Mouse (Mus musculus) left cerebral cortex, postnatal 25 days (tissue): ENCODE measurements around the gene Rnf2. TPM values are rescaled to one million over a fixed set of nuclear protein-coding genes. Genes with fewer than 3 reads are reported as not detected.

Source experiments
- DNase-seq, 2 experiments: peaks; one replicate each; pipeline ENCODE4 v3.0.0; 2022; ENCODE audit warnings: low spot score in 2 of 2, mixed read lengths in 1 of 2
- intact Hi-C: fragments of 180-260 bp; cut with DNase I; formaldehyde crosslinking; loops from one replicate; pipeline ENCODE4 v1.15.1; 2025
- total RNA-seq, 2 experiments: library from RNA; stranded (reverse); gene quantifications; 2 replicates each; pipeline ENCODE4 v1.2.3; 2021

Gene Rnf2
- 10 to 100 TPM; 28.6 to 29.9 TPM for total RNA-seq

DNA sequence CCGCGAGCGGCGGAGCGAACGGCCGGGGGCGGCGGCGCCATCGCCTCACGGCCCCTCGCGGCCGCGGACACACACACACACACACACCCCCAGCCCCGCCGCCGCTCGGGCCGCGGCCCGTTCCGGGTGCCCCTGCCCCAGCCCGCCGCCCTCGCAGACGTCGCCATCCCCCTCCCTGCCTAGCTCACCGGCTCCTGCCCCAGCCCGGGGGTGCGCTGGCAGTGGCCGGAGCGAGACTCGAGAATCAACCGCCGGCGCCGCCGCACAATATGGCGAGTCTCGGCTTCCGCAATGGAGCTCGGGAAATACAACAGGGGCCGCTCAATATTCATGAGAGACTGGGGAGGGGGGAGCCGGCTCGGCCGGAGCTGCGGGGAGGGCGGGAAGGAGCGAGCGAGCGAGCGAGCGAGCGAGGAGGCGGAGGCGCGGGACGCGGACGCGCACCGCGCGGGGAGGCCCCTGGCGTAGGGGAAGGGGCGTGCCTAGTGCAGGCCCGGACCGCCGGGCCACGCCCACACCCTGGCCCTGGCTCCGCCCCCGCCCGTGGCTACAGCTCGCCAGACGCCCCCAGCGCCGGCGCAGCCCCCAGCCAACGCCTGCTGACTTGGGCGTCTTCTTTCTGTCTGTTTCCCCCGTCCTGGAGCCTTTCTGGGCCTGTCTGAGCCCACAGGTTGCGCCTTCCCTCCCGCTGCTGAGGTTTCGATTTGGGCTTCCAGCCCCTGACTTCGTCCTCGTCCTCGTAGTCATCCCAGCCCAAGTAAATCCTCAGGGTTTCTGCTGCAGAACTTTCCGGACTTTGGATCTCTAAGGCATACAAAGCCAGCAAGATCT lies at the start of gene Rnf2:
Rnf2 (minus strand) TSS at position 425 of the 831 bp plus-strand sequence.
- intact Hi-C loops = no loop called here
- peak; percentile 88 to 90 for DNase-seq

- intact Hi-C loops = no loop called here
- DNase-seq = no peak
Observed at GRCm38 (mm10) chr1:151549794-151550193, 49.0 kb upstream of the Rnf2 start.

GRCm38 (mm10) chr1:151548896-151549610 lies 48.3 kb upstream of the Rnf2 start:
- no peak for DNase-seq
- intact Hi-C loops = no loop called here

- DNase-seq = no peak
- intact Hi-C loops = no loop called here
Observed at GRCm38 (mm10) chr1:151545571-151545970, 44.8 kb upstream of the Rnf2 start.

- intact Hi-C loops = no loop called here
- no peak for DNase-seq
Observed at GRCm38 (mm10) chr1:151544581-151544980, 43.8 kb upstream of the Rnf2 start.

- intact Hi-C loops = no loop called here
- DNase-seq = no peak
Observed at GRCm38 (mm10) chr1:151543796-151544477, 43.2 kb upstream of the Rnf2 start.

DNA sequence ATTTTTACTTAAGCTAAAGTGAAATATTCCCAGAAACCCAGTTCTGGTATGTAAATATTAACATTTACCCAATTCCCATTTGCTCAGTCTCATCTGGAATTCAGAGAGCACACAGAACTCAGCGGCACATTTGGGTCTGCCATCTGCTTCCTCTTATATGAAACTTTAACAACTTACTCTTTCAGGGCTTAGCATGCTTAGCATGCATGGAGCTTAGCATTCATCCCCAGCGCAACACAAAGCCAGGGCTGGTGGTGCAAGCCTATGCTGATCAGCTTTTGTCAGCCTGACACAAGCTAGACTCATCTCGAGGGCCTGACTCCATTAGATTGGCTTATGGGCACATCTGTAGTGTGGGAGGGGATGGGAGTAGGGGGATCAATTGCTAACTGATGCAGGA lies 25.9 kb upstream of the Rnf2 start:
- peak in 1 of 2 experiments; percentile 70 for DNase-seq
- intact Hi-C loops = no loop called here

DNA sequence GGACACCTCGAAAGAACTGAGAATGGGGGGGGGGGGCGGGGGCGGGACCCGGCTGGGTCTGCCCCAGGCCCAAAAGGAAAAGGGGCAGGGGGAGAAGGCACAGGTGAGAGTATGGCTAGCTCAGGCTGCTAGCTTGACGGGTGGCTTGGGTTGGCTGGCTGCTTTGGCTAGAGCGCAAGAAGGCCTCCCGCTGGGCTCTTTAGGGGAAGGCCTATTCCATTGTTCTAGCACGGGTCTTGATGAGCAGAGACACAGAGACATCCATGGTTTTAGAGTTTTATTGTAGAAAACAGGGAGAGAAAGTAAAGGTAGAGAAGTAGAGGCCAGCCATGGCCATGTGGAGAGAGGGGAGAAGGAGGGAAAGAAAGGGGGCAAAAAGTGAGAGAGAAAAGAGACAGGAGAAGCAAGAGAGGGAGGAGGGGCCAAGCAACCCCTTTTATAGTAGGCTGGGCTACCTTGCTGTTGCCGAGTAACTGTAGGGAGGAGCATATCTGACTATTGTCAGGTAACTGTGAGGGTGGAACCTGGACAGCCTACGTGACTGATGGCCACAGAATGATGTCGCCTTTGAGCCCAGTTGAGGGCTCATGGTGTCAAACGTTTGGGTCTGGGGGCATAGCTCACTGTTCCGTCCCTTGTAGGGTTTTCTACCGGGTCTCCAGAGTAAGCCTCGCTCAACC lies 17.0 kb upstream of the Rnf2 start:
- intact Hi-C loops = no loop called here
- no peak for DNase-seq

- DNase-seq = no peak
Observed at GRCm38 (mm10) chr1:151516871-151517270, 16.1 kb upstream of the Rnf2 start.

GRCm38 (mm10) chr1:151515733-151516132 lies 15.0 kb upstream of the Rnf2 start:
- no peak for DNase-seq
- intact Hi-C loops = no loop called here

More at GRCm38 (mm10) chr1:151516871-151517270, 16.1 kb upstream of the Rnf2 start:
- intact Hi-C loops = no loop called here

GRCm38 (mm10) chr1:151514119-151514518 lies 13.4 kb upstream of the Rnf2 start:
- peak; percentile 12 to 56 for DNase-seq
- intact Hi-C loops = no loop called here

- DNase-seq = no peak
- intact Hi-C loops = no loop called here
Observed at GRCm38 (mm10) chr1:151510811-151511210, 10.1 kb upstream of the Rnf2 start.

DNA sequence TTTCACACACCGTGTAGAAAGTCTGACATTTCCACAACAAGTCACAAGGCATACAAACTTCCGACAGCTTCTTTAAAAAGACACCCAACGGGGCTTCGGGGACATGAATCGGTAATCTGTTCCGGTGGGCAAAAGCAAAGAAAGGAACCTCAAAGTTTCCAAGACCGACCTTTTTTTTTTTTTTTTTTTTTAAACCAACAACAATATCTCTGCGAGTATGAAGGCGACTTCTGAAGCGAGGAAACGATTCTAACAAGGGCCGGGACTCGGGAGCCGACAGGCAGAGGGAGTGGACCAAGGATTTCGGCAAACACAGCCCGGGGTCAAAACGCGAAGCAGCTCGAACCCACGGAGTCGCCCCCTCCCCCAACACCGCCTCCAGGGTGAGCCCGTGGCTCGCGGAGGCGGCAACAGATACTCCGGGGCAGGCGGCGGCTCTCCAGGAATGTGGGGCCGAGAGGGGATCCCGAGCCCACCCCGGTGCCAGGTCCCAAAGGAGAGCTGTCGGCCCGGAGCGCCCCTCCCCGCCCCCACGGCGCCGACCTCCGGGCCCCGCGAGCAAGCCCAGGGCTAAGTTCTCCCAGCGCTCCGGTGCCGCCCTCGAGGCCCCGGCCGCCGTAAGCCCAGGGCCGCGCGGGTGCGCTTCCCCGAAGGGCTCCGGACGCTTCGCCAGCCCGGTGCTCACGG lies 797 bp downstream of the Rnf2 start:
- intact Hi-C loops = no loop called here
- peak; percentile 21 to 30 for DNase-seq

GRCm38 (mm10) chr1:151498381-151498780 lies 2.4 kb downstream of the Rnf2 start:
- intact Hi-C loops = no loop called here
- no peak for DNase-seq

DNA sequence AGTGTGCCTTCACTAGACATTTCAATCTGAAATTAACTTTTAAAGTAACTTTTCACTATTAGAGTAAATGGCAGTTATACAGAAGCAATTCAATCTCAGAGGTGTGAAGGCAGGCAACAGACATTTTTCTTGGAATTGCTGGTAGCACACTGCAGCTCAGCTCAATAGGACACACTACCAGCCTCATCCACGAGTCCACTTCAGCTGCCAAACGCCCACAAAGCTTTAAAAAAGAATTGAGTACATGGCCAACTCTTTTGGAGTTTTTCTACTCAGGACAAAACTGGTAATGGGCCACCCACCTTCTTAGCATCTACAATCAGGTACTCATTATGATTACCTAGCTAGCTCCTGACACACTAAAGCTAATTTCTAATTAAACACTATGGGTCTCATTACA lies 2.8 kb downstream of the Rnf2 start:
- DNase-seq = peak in 1 of 2 experiments; percentile 56
- intact Hi-C loops = no loop called here

DNA sequence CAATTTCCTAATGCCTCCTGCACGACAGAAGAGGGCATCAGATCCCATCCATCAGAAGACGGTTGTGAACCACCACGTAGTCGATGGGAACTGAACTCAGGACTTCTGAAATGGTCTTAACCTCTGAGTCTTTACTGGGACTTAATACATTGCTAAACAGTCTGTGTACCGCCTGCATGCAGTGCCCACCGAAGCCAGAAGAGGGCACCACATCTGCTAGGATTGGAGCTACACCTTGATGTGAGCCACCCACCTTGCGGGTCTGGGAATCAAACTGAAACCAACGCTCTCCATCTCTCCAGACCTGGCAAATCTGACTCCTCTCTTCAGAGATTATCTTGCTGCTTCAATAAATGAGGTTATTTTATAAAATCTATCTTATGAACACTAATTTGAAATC lies 3.7 kb downstream of the Rnf2 start:
- intact Hi-C loops = no loop called here
- peak in 1 of 2 experiments; percentile 12 for DNase-seq

DNA sequence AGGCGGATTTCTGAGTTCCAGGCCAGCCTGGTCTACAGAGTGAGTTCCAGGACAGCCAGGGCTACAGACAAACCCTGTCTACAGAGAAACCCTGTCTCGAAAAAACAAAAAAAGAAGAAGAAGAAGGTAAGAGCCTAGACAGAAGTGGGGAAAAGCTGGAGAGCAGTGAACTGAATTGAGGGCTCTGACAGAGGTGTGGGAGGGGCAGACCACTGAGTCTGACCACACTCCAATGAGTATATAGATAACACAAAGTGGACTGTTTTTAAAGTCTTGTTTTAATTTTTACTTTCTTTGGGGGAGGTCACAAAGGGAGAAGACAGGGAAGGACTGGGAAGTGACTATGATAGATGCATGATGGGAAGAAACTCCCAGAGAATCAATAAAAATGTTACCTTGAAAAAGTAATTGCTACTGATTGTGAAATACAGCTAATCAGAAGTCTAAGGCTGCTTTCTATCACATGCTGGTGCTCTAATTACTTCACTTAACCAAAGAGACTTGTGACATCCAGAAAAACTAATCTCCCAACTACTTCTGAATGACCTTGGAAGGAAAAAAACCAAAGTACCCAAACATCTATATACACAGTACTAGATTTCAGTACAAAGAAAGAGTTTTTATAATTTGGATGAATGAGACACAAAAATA lies 5.0 kb downstream of the Rnf2 start:
- no peak for DNase-seq
- intact Hi-C loops = no loop called here

DNA sequence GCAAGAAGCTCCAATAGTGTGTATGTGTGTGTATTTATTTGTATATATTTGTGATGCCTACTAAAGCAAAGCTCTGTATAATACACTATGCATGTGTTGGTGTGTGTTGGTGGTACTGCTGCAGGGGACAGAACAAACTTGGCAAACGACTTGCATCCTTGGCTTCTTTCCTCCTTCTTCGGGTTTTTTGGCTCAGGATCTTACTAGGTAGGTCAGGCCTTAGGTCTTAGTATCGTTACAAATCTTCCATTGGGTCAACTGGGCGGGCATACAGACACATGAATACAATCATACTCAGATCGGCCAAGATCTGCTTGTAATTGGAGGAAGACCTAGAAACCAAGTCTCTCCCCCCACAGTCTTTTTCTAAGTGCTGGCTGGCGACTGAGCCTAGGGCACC lies 6.0 kb downstream of the Rnf2 start:
- intact Hi-C loops = no loop called here
- no peak for DNase-seq

DNA sequence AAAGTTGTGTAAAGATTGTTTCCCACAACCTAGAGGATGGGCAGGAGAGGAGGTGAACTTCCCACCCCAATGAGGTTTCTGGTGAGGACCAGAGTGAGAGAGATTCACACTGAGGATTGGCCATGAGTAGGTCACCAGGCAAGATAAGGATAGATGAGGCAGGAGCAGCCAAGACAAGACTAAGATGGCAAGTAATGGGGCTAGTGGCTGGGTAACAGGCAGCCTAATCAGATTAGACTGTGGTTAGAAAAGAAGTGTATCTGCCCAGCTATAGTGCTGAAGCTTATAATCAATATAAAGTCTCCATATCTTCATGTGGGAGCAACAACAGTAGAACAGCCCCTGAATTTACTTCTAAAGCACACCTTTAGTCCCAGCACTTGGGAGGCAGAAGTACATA lies 6.9 kb downstream of the Rnf2 start:
- no peak for DNase-seq
- intact Hi-C loops = no loop called here
